Mouse (Mus musculus) fibroblast of lung, adult 2 months (primary cell): ENCODE results near the gene Nup107.
"Not testable (repeated sequence)": the region's sequence is repeated elsewhere in the genome, so short reads cannot be mapped to it uniquely, and the experiment has no call there.

Experiments used
- DNase-seq: peaks from one replicate; pipeline ENCODE4 v3.0.0-alpha.2; 2011; ENCODE audit warnings: low read depth

The Nup107 gene

DNA sequence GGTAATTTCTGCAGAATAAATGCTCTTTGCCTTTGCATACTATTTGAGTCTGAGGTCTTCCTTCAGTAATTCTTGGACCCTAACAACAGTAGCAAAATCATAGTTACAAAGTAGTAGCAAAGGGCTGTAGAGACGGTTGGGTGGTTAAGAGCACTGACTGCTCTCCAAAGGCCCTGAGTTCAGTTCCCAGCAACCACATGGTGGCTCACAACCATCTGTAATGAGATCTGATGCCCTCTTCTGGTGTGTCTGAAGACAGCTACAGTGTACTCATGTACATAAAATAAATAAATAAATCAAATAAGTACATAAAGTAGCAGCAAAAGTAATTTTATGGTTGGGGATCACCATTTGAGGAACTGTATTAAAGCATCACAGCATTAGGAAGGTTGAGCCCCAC is 76.9 kb downstream of the Nup107 start:
- DNase-seq = not testable (repeated sequence)

DNA sequence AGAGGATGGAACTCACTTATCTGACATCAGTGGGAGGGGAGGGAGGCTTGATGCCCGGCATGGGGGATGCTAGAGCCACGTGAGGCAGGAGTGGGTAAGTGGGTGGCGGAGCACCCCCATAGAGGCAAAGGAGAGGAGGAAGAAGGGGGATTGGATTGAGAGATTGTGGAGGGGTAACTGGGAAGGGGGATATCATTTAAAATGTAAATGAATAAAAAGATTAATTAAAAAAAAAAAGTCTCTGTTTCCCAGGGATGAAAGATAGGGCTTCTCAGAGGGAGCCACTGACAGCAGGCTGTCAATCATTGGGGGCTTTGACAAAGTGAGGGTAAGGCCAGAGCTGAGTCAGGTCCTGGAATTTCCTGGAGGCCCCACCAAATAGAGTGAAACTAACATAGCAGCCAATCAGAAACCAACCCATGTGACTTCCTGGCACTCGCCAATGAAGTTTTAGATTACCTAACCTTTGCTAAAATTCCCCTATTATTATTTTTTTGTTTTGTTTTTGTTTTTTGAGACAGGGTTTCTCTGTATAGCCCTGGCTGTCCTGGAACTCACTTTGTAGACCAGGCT is 77.5 kb downstream of the Nup107 start:
- DNase-seq = no peak

DNA sequence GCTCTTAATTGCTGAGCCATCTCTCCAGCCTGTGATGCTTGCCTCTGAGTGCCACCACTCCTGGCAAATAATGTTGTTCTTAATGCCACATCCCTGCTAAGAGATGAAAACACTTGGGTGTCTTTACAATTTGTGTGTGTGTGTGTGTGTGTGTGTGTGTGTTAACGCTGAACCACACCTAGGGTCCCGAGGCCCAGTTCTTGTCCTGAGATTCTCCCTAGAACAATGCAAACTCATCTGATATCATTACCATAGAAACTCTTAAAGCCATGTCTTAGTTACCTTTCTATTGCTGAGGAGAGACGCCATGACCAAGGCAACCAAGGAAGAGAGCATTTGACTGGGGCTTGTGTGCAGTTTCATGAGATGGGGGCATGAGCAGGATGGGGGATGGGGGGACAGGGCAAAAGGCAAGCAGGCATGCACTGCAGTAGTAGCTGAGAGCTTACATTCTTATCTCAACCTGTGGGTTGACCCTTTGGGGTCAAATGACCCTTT is 78.4 kb downstream of the Nup107 start:
- DNase-seq = no peak

DNA sequence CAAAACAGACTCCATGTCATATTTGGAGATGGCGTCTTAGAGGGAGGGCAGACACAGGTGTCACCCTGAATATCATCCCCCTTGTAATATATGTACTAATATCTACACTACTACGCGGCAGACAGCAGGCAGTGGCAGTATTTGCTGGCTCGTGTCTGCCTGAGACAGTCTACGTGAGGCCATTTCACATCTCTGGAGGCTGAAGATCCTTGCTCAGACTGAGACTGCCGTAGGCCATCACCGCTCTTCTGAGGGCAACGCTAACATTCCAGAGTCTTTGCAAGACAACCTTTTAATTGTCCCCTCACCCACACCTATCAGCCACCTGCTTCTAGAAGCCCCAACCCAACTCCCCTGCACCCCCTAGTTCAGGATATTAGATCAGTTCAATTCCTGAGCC is 79.0 kb downstream of the Nup107 start:
- DNase-seq = no peak

DNA sequence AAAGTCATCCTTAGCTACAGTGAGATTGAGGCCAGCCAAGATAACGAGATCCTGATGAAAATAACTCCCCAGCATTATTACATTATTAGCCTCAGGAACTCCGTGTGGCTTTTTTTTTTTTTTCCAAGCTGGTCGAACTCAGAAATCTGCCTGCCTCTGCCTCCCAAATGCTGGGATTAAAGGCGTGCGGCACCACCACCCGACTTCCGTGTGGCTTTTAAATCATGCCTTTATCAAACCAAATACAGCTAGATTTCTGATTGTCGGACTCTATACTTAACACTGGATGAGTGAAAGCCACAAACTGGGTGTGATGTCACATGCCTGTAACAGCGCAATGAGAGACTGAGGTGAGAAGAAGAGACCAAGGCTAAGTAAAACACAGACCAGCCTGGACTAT is 79.6 kb downstream of the Nup107 start:
- DNase-seq = no peak

DNA sequence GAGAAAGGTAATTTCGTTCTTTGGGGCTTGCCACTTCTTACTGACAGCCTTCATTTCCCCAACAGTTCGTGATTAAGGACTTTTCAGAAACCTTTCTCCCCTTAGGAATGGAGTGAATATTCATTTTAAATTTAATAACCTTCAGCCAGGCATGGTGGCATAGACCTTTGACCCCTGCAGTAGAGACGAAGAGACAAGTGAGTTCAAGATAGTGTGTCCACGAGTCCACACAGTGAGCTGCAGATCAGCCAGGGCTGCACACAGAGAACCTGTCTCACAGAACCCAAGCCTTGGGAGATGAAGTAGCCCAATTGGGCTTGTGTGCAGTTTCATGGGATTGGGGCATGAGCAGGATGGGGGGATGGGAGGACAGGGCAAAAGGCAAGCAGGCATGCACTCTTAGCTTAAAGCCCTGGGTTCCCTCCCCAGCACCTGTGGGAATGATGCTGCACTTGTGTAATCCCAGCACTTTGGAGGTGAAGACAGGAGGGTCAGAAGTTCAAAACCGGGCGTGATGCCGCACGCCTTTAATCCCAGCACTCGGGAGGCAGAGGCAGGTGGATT is 80.2 kb downstream of the Nup107 start:
- DNase-seq = no peak

DNA sequence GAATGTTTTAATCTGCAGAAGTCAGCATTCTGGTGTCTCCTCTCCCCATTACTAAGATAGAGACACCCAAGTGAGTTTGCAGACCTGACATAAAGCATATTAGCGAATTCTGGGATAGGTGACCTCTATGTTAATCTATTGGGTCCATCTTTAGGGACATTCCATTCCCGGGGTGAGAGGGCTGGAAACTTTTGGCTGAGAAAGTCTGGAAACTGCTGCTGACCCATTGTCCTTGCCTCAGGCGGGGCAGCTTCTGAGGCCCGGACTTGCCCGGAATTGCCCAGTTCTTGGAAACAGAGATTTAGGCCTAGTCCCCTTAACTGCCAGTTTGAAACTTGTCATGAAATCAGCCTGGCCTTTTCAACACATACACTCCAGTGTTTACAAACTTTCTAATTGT is 81.1 kb downstream of the Nup107 start:
- DNase-seq = no peak

DNA sequence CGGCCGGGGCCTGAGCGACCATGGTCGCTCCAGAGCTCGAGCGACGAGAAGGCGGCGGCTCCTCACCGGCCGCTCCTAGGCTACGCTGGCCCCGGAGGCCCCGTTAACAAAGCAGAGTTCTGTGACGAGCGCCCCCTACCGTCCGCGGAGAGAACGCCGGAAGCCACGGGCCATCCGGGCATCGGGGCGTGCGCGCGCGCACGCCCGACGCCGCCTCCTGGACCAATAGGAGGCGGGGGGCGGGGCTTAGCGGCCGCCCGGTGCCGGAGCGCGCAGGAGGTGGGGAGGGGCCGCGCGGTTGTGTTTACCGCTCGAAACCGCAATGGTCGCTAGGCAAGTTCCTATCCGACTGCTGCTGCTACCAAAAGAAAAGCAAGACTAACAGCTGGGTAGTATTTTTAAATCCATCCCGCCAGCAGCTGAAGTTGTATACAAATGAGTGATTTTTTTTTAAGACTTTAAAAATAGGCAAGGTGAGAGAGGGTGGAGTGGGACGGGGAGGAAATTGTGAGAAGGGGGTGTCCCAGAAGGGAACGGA is 81.8 kb downstream of the Nup107 start, which contains the start of gene Mdm2:
Gene Mdm2, minus strand, starts transcription at position 155 of the 538 bp plus-strand sequence.
- DNase-seq = peak; percentile 69

DNA sequence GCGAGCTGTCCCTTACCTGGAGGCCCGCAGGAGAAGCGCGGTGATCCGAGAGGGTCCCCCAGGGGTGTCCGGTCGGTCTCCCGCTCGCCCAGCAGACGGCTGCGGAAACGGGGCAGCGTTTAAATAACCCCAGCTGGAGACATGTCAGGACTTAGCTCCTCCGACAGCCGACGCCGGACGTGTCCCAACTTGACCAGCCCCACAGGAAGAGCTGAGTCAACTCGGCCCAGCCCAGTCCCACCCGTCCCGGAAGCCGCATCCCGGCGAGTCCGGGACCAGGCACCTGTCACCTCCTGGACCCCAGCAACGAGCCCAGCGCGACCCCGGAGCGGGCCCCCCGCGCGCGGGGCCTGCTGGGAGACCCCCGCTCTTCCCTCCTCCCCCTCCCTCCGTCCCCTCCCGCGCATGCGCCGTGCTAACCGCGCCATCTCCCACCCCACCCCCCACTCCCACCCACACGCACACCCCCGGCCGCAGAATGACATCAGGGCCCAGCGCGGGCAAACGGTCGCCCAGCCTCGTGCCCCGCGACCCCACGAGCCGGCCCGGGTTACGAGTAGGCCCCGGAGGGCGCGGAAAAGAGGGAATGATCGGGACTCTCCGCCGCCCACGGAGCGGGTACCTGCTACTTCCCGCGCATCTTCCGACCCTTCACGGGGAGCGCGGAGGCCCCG is 82.4 kb downstream of the Nup107 start:
- peak; percentile 58 for DNase-seq

DNA sequence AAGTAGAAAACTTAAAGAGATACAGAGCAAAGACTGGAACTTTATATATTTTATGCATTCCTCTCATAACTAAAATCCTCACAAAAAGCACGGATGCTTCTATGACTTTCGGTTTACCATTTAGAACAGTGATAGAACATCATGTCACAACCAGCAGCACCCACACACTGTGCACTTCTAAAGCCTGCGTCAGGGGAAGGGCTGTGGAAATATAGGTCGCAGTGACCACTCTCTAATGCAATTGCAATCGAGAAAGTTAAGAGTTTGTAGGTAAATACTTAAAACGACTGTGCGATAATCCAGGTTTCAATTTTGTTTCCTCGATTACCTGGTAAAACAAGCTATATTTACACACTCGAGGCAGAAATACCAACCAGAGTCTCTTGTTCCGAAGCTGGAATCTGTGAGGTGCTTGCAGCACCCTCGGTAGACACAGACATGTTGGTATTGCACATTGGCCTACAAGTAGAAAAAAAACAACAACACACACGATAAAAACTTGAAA is 83.1 kb downstream of the Nup107 start:
- no peak for DNase-seq

DNA sequence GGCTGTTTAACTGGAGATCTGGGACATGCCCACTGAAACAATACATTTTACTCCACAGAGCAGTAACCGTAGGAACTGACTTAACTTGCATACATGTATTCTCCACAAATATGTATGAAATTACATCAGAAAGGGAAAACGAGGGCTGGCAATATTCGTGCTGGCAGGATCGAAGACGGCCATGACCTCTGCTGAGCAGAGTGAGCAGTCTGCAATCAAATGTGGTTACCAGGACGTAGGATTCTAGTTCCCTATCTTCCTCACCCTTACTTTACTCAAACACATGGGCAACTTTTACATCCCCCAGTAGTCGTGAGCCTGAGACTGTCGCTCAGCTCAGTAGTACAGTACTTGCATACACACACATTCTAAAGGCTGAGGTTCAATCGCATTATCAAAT is 83.6 kb downstream of the Nup107 start:
- no peak for DNase-seq

DNA sequence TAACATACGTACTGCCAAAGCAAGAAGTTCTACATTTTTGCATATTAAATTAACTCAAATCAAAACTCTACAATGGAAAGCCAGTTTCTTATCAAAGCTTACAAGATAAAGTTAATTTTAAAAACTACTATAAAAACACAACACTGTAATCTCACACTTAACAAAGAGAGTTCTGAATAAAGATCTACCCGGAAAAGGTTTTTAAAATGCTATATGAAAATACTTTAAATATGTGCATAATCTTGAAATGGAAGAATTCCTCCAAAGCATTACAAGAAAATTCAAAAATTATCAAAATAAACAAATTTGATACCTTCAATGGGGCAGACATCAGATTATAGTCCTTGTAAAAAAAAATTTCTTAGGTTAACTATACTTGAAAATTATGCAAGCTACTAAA is 84.1 kb downstream of the Nup107 start:
- no peak for DNase-seq

DNA sequence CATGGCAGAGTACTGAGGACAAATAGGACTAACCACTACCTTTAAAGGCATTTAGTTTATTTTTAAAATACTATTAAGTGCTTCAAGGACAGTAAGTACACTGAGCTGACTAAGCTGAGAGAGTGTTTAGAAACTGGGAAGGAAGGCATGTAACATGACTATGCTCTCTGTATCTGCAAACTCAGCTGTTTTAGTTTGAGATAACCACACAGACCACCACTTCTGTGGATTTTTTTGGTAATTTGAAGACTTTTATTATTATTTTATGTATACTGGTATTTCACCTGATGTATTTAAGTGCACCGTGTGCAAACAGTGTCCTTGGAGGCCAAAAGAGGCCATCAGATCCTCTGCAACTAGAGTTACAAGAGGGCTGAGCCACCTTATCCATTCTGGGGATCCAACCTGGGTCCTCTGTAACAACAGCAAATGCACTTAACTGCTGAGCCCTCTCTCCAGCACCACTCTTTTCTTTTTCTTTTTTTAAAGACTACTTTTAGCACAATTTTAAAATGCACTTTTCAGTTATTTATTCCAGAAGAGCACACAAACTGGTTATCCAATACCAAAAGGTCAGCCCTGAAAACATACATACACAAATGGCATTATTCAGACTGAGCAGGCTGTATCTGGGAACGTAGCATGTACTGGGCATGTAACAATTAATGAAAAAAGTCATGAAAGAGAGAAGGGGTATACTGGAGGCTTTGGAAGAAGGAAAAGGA is 85.2 kb downstream of the Nup107 start:
- DNase-seq = no peak

DNA sequence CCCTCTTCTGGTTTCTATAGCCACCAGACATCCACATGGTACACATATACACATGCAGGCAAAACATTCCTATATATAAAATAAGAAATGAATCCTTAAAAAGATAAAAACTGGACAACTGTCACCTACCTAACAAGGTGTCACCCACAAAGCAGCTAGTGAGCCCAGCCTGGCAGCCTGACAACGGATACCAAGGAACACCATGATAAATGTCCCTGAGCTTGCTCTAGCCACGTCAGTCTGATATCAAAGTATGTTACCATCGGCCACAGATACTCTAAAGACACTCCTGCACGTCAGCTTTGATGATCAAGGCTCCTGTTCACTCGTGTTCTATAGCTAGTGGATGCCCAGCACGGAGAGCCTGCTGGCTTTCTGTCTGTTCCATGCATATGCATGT is 86.1 kb downstream of the Nup107 start:
- no peak for DNase-seq

DNA sequence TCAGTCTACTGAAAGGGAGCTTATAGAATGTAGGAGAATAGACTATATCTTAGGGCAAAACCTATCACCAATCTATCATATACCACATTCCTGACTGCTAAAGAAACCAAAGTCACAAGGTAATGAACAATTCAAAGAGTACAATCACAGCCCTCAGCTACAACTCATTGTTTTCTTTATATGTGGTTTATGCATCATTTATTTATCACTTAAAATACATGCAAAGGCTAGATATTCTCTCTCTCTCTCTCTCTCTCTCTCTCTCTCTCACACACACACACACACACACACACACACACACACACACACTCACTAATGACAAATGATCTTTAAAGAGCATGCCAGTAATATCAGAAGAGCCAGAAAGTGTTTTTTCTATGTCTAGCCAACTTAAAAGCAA is 86.7 kb downstream of the Nup107 start:
- DNase-seq = no peak

DNA sequence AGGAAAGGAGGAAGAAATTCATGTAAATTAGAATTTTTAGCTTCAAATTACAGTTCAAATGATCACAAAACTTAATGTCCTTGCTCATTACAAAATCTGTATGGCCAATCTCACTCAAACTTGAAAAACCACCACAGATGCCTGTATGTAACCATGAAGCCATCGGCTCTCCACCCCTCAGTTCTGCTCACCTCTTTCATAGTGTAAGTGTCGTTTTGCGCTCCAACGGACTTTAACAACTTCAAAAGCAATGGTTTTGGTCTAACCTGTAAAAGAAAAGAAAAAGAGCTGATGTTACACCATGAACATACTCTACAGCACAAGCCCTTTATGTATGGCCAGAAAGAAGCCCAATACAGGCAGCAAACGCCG is 87.6 kb downstream of the Nup107 start:
- no peak for DNase-seq

DNA sequence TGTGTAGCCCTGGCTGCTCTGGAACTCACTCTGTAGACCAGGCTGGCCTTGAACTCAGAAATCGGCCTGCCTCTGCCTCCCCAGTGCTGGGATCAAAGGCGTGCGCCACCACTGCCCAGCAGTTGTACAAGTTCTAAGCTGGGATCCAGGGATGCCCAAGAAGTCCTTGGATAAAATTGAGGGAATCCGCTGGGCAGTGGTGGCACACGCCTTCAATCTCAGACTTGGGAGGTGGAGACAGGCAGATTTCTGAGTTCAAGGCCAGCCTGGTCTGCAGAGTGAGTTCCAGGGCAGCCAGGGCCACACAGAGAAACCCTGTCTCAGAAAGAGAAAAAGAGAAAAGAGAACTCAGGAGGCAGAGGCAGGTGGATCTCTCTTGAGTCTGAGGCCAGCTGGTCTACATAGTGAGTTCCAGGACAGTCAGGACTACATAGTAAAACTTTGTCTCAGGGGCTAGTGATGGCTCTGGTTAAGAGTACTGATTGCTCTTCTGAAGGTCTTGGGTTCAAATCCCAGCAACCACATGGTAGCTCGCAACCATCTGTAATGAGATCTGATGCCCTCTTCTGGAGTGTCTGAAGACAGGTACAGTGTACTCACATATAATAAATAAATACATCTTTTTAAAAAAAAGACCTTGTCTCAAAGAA is 88.1 kb downstream of the Nup107 start:
- not testable (repeated sequence) for DNase-seq

DNA sequence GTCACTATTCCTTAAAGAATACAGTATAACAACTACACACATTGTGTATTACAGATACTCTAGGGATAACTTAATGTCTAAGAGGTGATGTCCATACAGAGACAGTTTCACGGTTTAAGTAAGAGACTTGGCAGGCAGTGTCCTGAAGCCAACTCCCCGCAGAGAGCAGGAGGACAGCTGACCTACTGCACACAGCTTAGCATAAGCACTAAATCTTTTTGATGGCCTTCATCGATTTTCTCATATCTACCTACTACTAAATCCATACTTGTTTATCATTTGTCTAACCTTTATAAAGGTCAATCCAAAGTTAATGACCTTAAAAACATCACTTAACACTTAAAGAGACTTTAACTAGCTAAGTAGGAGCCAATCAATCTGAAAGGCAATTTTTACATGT is 89.0 kb downstream of the Nup107 start:
- no peak for DNase-seq

DNA sequence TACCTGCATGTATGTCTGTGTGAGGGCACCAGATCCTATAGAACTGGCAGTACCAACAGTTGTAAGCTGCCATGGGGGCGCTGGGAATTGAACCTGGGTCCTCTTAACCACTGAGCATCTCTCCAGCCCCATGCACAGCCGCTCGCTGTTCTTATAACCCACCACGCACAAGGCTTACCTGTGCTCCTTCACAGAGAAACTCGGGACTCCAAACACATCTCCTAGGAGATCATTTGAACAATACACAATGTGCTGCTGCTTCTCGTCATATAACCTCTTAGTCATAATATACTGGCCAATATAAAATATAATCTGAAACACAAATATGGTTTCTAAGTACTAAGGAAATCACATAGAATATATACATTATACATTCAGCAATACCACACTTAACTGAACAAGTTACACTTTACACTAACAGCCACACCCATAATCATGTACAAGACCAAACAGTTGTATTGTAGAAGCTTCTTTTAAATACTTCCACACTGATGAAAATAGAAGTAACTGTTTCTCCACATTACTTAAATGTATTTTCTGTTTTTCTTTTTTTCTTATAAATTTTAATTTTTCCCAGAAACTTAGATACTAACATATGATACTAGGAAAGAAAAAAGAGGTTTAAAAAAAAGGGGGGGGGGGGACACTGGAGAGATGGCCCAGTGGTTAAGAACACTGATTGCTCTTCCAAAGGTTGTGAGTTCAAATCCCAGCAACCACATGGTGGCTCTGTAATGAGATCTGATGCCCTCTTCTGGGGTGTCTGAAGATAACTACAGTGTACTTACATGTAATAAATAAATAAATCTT is 90.3 kb downstream of the Nup107 start:
- no peak for DNase-seq

DNA sequence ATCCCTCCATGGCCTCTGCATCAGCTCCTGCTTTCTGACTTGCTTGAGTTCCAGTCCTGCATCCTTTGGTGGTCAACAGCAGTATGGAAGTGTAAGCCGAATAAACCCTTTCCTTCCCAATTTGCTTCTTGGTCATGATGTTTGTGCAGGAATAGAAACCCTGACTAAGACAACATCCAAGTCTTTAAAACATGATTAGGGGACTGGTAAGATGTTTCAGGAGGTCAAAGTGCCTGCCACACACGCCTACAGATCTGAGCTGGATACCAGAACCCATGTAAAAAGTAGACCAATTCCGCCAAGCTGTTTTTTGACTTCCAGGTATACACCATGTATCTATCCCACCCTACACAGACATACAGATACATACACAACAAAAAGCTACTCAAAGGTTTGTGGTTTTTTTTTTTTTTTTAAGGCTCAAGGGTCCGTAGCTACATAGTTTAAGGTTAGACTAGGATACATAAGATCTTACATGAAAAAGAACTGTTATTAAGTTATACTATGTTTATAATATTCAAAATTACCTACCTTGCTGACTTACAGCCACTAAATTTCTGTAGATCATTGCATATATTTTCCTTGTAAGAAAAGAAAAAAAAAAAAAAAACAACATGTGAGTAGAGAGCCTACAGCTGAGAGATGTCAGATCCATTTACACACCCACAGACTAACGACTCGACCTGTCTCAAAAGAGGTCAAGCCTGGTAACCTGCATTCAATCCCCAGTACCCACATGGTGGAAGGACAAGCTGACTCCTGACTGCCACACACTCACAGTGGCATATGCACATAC is 91.3 kb downstream of the Nup107 start:
- no peak for DNase-seq
